Mouse (Mus musculus): ENCODE results near the gene Ralgapa2.

DNA sequence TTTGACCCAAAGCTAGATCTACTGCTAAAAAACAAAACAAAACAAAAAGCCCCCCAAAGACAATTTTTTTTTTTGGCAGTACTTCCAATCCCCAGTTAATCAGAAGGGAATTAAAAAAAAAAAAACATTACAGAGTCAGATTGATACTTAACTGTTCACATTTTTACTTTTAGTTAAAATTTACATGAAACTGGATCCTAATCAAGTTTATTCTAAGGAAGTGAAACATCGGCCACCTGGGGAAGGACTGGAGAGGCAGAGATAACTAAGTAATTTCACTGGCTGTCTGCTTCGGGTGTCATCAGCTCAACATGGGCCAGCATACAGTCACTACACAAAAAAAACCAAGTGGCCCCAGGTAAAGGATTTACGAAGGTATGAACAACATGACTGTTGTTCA is 201.4 kb downstream of the Ralgapa2 start:
- TF ChIP-seq GATA1 (IDR thresholded peaks at IDR 0.05; ENCODE audit: low read length) (no peak), TAL1 (IDR thresholded peaks at IDR 0.05; ENCODE audit: low read length) (no peak)

All from erythroblast, embryonic 14.5 days (primary cell).